Mouse (Mus musculus): ENCODE measurements at regions not wholly inside any gene's neighbourhood (a gene's known extent, or its start where the extent isn't known, plus 50 kb on each side); places are given as distances from the start of the nearest gene placed in this dataset.
A peak's percentile ranks its signal among the peaks of the same experiment; 100 is the strongest.

- no peak for DNase-seq (ENCODE audit: low spot score)
Measured at GRCm38 (mm10) chr1:44957125-44957524, 354.2 kb upstream of the Col3a1 start.

- DNase-seq (ENCODE audit: low spot score), result peak; percentile 31
Measured at GRCm38 (mm10) chr1:44987171-44987570, 324.2 kb upstream of the Col3a1 start.

GRCm38 (mm10) chr1:45020516-45020915, 290.8 kb upstream of the Col3a1 start:
- peak; percentile 10 for DNase-seq (ENCODE audit: low spot score)

- DNase-seq (ENCODE audit: low spot score), result no peak
Measured at GRCm38 (mm10) chr1:45021234-45021633, 290.1 kb upstream of the Col3a1 start.

GRCm38 (mm10) chr1:45022146-45022841, 289.0 kb upstream of the Col3a1 start:
- no peak for DNase-seq (ENCODE audit: low spot score)

GRCm38 (mm10) chr1:45023336-45023735, 288.0 kb upstream of the Col3a1 start:
- no peak for DNase-seq (ENCODE audit: low spot score)

- no peak for DNase-seq (ENCODE audit: low spot score)
Measured at GRCm38 (mm10) chr1:45031436-45032027, 279.8 kb upstream of the Col3a1 start.

- no peak for DNase-seq (ENCODE audit: low spot score)
Measured at GRCm38 (mm10) chr1:45033343-45033742, 278.0 kb upstream of the Col3a1 start.

- DNase-seq (ENCODE audit: low spot score), result no peak
Measured at GRCm38 (mm10) chr1:45041328-45041727, 270.0 kb upstream of the Col3a1 start.

GRCm38 (mm10) chr1:45041815-45042214, 269.5 kb upstream of the Col3a1 start:
- no peak for DNase-seq (ENCODE audit: low spot score)

GRCm38 (mm10) chr1:45043245-45043926, 268.0 kb upstream of the Col3a1 start:
- DNase-seq (ENCODE audit: low spot score), result peak; percentile 35

GRCm38 (mm10) chr1:45090841-45091535, 220.3 kb upstream of the Col3a1 start:
- no peak for DNase-seq (ENCODE audit: low spot score)

GRCm38 (mm10) chr1:45100966-45101365, 210.4 kb upstream of the Col3a1 start:
- DNase-seq (ENCODE audit: low spot score), result no peak

GRCm38 (mm10) chr1:45116409-45117144, 194.8 kb upstream of the Col3a1 start:
- no peak for DNase-seq (ENCODE audit: low spot score)

- peak; percentile 32 for DNase-seq (ENCODE audit: low spot score)
Measured at GRCm38 (mm10) chr1:45135152-45135714, 176.1 kb upstream of the Col3a1 start.

GRCm38 (mm10) chr1:45147019-45147418, 164.3 kb upstream of the Col3a1 start:
- no peak for DNase-seq (ENCODE audit: low spot score)

- DNase-seq (ENCODE audit: low spot score), result no peak
Measured at GRCm38 (mm10) chr1:45181632-45182031, 129.7 kb upstream of the Col3a1 start.

- no peak for DNase-seq (ENCODE audit: low spot score)
Measured at GRCm38 (mm10) chr1:45185341-45185740, 126.0 kb upstream of the Col3a1 start.

GRCm38 (mm10) chr1:45207926-45208325, 103.4 kb upstream of the Col3a1 start:
- DNase-seq (ENCODE audit: low spot score), result no peak

- DNase-seq (ENCODE audit: low spot score), result no peak
Measured at GRCm38 (mm10) chr1:45216272-45216671, 95.1 kb upstream of the Col3a1 start.
